Mouse (Mus musculus): ENCODE measurements at regions not wholly inside any gene's neighbourhood (a gene's known extent, or its start where the extent isn't known, plus 50 kb on each side); places are given as distances from the start of the nearest gene placed in this dataset.
A peak's percentile ranks its signal among the peaks of the same experiment; 100 is the strongest.
"Not testable (repeated sequence)": the region's sequence is repeated elsewhere in the genome, so short reads cannot be mapped to it uniquely, and the experiment has no call there.

GRCm38 (mm10) chr1:185939914-185940313, 177.2 kb downstream of the Lyplal1 start:
- DNase-seq (ENCODE audit: low spot score in 2 of 2), result no peak

- no peak for DNase-seq (ENCODE audit: low spot score in 2 of 2)
Measured at GRCm38 (mm10) chr1:185940511-185940910, 176.6 kb downstream of the Lyplal1 start.

- peak; percentile 5 to 20 for DNase-seq (ENCODE audit: low spot score in 2 of 2)
Measured at GRCm38 (mm10) chr1:185951163-185951562, 165.9 kb downstream of the Lyplal1 start.

- not testable (repeated sequence) for DNase-seq (ENCODE audit: low spot score in 2 of 2)
Measured at GRCm38 (mm10) chr1:185955821-185956220, 161.3 kb downstream of the Lyplal1 start.

GRCm38 (mm10) chr1:185957557-185957956, 159.6 kb downstream of the Lyplal1 start:
- no peak for DNase-seq (ENCODE audit: low spot score in 2 of 2)

GRCm38 (mm10) chr1:185958276-185958675, 158.8 kb downstream of the Lyplal1 start:
- no peak for DNase-seq (ENCODE audit: low spot score in 2 of 2)

- DNase-seq (ENCODE audit: low spot score in 2 of 2), result no peak
Measured at GRCm38 (mm10) chr1:185962606-185963005, 154.5 kb downstream of the Lyplal1 start.

- DNase-seq (ENCODE audit: low spot score in 2 of 2), result no peak
Measured at GRCm38 (mm10) chr1:185963773-185964172, 153.3 kb downstream of the Lyplal1 start.

- DNase-seq (ENCODE audit: low spot score in 2 of 2), result no peak
Measured at GRCm38 (mm10) chr1:185964426-185964825, 152.7 kb downstream of the Lyplal1 start.

GRCm38 (mm10) chr1:185967227-185967626, 149.9 kb downstream of the Lyplal1 start:
- DNase-seq (ENCODE audit: low spot score in 2 of 2), result no peak

GRCm38 (mm10) chr1:185967816-185968215, 149.3 kb downstream of the Lyplal1 start:
- no peak for DNase-seq (ENCODE audit: low spot score in 2 of 2)

- no peak for DNase-seq (ENCODE audit: low spot score in 2 of 2)
Measured at GRCm38 (mm10) chr1:185968642-185969041, 148.5 kb downstream of the Lyplal1 start.

GRCm38 (mm10) chr1:185969231-185969630, 147.9 kb downstream of the Lyplal1 start:
- no peak for DNase-seq (ENCODE audit: low spot score in 2 of 2)

GRCm38 (mm10) chr1:185977075-185977474, 140.0 kb downstream of the Lyplal1 start:
- DNase-seq (ENCODE audit: low spot score in 2 of 2), result no peak

- DNase-seq (ENCODE audit: low spot score in 2 of 2), result no peak
Measured at GRCm38 (mm10) chr1:185989432-185989831, 127.7 kb downstream of the Lyplal1 start.

GRCm38 (mm10) chr1:186000066-186000465, 117.0 kb downstream of the Lyplal1 start:
- DNase-seq (ENCODE audit: low spot score in 2 of 2), result not testable (repeated sequence)

- DNase-seq (ENCODE audit: low spot score in 2 of 2), result no peak
Measured at GRCm38 (mm10) chr1:186013413-186013812, 103.7 kb downstream of the Lyplal1 start.

- no peak for DNase-seq (ENCODE audit: low spot score in 2 of 2)
Measured at GRCm38 (mm10) chr1:186014166-186014565, 102.9 kb downstream of the Lyplal1 start.

- no peak for DNase-seq (ENCODE audit: low spot score in 2 of 2)
Measured at GRCm38 (mm10) chr1:186015831-186016561, 101.1 kb downstream of the Lyplal1 start.

- DNase-seq (ENCODE audit: low spot score in 2 of 2), result no peak
Measured at GRCm38 (mm10) chr1:186017547-186017946, 99.6 kb downstream of the Lyplal1 start.

- DNase-seq (ENCODE audit: low spot score in 2 of 2), result no peak
Measured at GRCm38 (mm10) chr1:186019511-186019910, 97.6 kb downstream of the Lyplal1 start.

- DNase-seq (ENCODE audit: low spot score in 2 of 2), result no peak
Measured at GRCm38 (mm10) chr1:186031951-186032350, 85.2 kb downstream of the Lyplal1 start.

- no peak for DNase-seq (ENCODE audit: low spot score in 2 of 2)
Measured at GRCm38 (mm10) chr1:186034443-186034842, 82.7 kb downstream of the Lyplal1 start.
